Mouse (Mus musculus): ENCODE results near the gene Cfap46.

Cfap46 gene

DNA sequence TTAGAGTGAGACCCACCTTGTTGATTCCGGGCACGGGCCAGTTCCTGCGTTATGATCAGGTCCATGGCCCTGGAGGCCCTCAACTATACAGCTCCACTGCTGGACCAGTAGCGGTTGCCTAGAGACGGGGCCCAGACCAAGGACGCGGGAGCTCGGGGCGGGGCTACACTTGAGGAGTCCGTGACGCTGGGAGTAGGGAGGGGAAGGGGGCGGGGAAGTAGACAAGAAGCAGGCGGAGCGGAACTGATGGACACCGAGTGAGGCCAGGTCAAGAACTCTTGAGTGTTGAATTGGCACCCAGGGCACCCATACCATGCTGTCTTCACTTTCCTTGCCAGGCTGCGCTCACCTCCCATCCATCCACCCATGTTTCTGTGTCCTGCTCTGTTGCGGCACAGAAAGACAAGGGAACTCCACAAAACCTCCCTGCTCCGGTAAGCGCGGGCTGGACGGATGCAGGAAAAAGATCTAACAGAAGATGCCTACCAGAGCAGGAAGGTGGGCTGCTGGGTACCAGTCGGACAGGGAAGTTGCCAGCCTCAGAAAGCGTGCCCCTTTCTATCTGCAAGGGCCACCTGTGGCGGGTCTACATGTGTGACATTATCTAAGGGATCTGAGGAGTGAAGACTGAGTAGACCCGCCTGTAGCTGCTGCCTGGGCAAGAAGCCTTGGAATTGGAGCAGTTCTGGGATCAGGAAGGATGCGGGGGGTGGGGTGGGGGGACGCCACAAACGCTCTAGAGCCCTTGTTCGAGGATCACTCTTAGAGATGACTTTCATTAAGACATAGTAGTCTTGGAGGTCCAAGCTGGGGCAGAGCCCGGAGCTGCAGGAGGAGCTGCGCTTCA is at the start of gene Cfap46:
Cfap46 (minus strand) TSS at position 112 of the 847 bp plus-strand sequence.
- DNase-seq (ENCODE audit: low spot score in 2 of 2) = peak; percentile 69 to 77

- no peak for DNase-seq (ENCODE audit: low spot score in 2 of 2)
Measured at GRCm38 (mm10) chr7:139731276-139731696, 47.7 kb upstream of the Cfap46 start.

DNA sequence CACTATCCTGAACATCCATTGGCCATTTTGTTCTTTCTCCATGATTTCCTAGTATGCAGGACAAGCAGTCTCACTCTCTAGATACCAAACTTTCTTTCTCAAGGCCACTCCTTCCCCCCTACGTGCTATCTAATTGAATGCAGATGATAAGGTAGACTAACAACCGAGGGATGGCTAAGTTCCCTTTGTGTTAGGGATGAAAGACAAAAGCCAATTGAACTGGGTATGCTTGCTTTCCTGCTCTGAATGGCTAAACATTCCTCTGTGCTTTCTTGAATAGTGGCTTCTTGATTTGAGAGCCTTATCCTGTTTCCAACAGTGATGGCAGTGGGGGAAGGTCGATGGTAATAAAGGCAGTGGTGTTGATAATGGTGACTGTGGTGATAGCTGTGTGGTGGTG is 43.5 kb upstream of the Cfap46 start:
- DNase-seq (ENCODE audit: low spot score in 2 of 2) = no peak

- DNase-seq (ENCODE audit: low spot score in 2 of 2) = no peak
Measured at GRCm38 (mm10) chr7:139725641-139726040, 42.0 kb upstream of the Cfap46 start.

DNA sequence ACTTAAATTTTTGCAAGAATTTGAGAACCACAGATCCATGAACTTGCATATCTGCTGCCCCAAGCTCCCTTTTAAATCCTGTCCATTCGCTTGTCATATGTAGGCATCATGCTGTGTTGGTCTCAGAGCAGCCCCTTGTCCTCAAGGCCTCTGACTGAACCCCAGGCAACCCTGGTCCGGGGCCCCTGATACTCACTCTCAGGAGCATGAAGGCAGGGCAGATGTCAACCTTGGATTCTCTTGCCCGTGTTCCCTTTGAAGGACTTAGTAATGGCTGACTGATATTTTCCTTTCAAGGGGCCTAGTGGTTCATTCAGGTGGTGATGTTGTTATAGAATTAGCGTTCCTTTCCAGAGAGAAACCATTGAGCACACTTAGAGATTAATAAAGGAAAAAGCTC is 40.4 kb upstream of the Cfap46 start:
- no peak for DNase-seq (ENCODE audit: low spot score in 2 of 2)

- DNase-seq (ENCODE audit: low spot score in 2 of 2) = no peak
Measured at GRCm38 (mm10) chr7:139721196-139721595, 37.6 kb upstream of the Cfap46 start.

GRCm38 (mm10) chr7:139717781-139718180 is 34.2 kb upstream of the Cfap46 start:
- DNase-seq (ENCODE audit: low spot score in 2 of 2) = no peak

DNA sequence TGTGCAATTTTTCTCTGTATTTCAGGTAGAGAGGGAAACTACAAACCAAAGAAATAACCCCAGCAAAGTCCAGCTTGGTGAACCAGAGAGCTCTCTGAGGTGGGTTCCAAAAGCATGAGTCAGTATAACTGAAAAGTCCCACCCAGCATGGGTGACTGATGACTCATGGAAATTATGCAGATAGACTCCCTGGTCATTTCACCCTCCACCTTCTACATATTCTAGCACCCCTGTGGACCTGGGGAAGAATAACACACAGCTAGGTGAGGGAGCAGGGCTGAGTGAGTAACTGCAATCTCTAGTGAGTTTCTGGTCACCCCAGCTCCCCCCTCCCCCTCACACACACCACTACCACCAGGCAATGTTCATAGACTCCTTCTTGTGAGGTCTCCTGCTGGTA is 28.2 kb upstream of the Cfap46 start:
- DNase-seq (ENCODE audit: low spot score in 2 of 2) = no peak

GRCm38 (mm10) chr7:139706411-139707120 is 22.9 kb upstream of the Cfap46 start:
- DNase-seq (ENCODE audit: low spot score in 2 of 2) = no peak

- no peak for DNase-seq (ENCODE audit: low spot score in 2 of 2)
Measured at GRCm38 (mm10) chr7:139705781-139706180, 22.2 kb upstream of the Cfap46 start.

- no peak for DNase-seq (ENCODE audit: low spot score in 2 of 2)
Measured at GRCm38 (mm10) chr7:139705081-139705480, 21.5 kb upstream of the Cfap46 start.

- no peak for DNase-seq (ENCODE audit: low spot score in 2 of 2)
Measured at GRCm38 (mm10) chr7:139703826-139704199, 20.2 kb upstream of the Cfap46 start.

GRCm38 (mm10) chr7:139703146-139703825 is 19.7 kb upstream of the Cfap46 start:
- peak; percentile 54 to 61 for DNase-seq (ENCODE audit: low spot score in 2 of 2)

- no peak for DNase-seq (ENCODE audit: low spot score in 2 of 2)
Measured at GRCm38 (mm10) chr7:139701651-139702301, 18.2 kb upstream of the Cfap46 start.

DNA sequence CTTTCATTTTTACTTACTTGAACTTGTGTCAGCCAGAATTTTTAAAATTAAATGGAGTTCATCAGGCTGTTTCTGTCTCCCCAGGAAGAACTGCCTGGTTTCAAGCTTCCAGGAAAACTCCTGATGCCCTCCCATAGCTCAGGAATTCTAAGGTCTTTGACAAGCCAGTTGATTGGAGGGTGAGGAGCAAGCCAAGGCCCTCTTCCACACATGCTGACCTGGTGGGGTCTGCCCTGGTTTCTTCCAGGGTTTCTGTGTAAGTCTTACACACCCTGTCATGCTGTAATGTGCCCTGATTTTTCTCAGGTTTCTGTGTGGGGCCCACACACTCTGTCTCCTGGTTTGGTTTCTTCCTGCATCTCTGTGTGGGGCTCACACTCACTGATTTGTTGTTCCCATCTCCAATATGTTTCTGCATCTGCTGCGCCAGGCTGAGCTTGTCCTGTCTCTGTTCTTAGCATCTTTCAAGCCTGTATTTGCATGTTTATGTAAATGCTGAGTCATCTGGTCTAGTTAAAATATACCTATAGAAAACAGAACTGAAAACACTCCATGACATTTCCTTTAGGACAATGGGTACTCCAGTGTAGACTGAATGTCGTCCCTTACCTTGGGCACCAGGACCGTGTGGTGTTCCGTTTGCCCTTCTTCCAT is 9.2 kb upstream of the Cfap46 start:
- no peak for DNase-seq (ENCODE audit: low spot score in 2 of 2)

DNA sequence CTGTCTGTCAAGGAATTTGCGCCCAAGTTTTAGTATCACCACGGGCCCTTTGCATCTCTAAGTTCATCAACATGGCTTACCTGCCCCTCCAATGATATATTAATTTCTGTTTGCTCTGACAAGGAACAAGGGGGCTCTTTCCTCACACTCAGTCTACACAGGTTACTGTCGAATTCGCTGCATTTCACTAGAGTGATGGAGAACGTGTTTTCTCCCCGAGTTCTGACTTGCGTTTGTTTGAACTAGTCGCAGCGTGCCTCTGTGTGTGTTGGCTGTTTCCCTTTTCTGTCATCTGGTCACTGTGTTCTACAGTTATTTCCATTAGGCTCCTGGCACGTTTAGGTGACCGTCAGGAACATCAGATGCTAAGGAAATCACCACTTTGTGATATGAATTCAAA is 8.6 kb upstream of the Cfap46 start:
- no peak for DNase-seq (ENCODE audit: low spot score in 2 of 2)

GRCm38 (mm10) chr7:139685336-139685735 is 1.7 kb upstream of the Cfap46 start:
- no peak for DNase-seq (ENCODE audit: low spot score in 2 of 2)

- DNase-seq (ENCODE audit: low spot score in 2 of 2) = peak; percentile 81 to 86
Measured at GRCm38 (mm10) chr7:139684553-139684929, 924 bp upstream of the Cfap46 start.

- no peak for DNase-seq (ENCODE audit: low spot score in 2 of 2)
Measured at GRCm38 (mm10) chr7:139681921-139682598, 1.6 kb downstream of the Cfap46 start.

- no peak for DNase-seq (ENCODE audit: low spot score in 2 of 2)
Measured at GRCm38 (mm10) chr7:139676433-139676832, 7.2 kb downstream of the Cfap46 start.

DNA sequence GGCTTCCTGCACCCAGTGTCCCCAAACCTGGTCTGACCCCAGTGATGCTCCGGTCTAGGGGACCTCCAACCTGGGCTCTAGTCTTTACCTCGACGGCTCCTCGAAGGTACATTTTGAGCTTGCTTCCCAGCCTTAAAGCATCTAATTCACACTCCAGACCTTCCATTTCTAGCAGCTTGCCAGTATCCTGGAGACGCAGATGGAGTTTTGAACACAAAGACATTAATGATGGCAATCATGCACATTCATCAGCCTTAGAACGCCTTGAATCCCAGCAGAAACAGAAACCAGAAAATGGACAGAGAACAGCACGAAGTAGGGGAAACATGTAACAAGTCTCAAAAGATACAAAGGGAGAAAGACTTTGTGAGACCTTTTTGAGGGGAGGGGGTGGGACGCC is 16.7 kb downstream of the Cfap46 start:
- DNase-seq (ENCODE audit: low spot score in 2 of 2) = no peak
